Mouse (Mus musculus) c-Kit-negative CD71-positive TER-119-positive erythroid progenitor cells, embryonic 14.5 days (primary cell): ENCODE results near the gene Arhgap24.

Source experiments
- DNase-seq: peaks from one replicate; pipeline ENCODE4 v3.0.0-alpha.2; 2013; ENCODE audit warnings: low read depth, low spot score

Arhgap24 gene

DNA sequence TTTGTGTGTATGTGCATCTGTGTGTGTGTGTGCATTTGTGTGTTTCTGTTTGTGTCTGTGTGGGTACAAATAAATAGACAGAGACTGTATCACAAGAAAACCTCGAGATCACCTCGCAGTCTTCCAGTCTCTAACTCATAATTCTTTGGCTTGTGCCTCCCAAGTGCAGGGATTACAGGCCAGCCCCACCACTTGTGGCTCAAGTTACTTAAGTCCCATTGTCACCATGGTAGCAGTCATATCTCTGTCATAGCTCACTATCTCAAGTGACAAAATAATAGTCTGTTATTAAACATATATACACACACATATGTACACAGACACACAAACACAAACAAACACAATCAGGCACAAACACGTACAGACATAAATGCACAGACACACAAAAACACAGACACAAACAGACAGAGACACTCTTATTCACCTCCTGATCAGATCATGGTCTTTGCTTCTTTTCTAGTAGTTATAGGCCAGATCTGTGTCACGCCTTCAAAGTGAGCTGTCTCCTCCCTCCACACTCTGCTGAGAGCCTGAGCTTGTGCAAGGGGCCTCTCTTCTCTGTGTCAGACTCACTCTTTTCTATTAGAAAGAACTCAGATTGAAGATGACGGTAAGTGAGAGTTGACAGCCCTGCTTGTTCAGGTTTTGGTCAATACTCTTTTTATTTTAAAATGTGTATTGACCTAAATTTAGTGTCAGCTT is 261.5 kb downstream of the Arhgap24 start:
- no peak for DNase-seq

DNA sequence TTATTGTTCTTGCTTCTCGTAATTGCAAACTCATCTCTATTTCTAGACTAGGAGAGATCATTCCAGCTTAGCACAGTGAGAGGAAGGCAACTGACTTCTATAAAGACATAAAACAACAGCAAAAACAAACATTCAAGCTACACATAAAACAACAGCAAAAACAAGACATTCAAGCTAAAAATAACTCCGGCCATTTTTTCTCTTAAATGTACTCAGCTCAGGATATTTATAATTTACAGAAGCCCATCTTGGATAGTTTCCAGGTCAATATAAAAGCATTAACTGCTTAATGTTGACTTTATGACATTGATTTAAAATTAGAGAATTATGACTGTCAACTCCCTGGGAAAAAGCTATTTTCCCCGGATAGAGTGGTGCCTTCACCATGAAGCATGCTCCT is 262.2 kb downstream of the Arhgap24 start:
- DNase-seq = no peak

DNA sequence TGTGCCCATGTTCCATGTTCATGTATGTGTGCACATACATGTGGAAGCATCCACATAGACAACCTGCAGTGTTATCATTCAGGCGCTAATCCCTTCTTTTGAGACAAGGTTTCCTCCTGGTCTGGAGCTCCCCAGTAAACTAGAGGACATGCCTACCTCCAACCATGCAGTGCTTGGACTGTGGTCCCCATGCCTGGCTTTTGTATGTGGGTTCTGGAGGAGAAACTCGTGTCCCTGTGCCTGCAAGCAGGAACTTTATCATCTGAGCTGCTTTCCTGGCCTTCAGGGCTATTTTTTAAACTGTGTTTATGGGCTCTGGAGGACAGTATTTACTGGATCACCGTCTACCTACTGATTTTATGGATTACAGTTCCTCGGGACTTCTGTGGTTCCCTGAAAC is 262.9 kb downstream of the Arhgap24 start:
- DNase-seq = no peak

DNA sequence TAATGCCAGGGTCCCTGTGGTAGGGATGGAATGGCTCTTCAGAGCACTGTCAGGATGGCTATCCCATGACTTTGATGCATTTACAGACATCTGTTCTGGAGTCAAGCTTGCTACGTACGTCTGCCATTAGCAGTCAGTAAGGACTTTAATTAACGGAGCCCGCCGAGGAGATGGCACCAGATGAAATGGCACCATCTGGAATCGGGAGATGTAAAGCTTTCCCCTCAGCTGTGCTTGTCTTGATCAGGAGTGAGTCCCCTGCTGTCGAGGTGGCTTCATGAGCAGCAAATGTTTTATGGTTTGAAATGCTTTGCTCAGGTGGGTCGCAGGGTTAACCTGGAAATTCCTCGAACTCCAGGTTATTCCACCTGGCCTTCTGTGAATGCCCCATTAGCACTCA is 267.0 kb downstream of the Arhgap24 start:
- no peak for DNase-seq

DNA sequence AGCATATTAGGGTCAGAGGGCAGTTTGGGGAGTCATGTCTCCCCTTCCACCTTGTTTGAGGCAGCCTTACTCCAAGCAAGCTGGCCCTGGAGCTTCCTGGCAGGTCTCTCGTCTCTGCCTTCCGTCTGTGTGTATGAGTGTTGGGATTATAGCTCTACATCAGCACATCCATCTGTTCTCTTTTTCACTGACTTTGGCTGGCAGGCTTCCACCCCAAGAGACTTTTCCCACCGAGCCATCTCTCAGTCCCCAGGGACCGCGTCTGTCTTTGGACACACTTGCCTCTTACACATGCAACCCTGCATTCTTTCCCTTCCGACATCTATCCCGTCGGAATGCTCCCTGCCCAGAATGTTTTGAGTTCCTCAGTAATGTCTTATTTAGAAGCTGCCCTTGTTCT is 267.8 kb downstream of the Arhgap24 start:
- no peak for DNase-seq

DNA sequence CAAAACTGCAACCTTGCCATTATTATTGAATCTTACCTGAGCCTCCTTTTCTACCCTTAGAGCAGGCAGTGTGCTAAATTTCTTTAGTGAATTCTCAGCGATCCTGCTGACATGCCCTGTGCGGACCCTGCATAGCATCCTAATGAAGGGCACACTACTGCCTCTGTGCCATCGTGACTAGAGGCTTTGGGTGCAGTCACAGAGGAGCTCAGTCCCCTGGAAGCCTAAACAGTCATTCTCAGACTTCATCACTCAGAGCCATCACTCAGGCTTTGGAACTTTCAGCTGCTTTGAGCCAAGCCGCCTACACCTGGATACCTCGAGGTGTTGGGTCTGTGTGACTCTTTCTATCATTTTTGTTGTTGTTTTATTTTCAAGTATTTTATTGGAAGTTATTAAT is 269.5 kb downstream of the Arhgap24 start:
- DNase-seq = no peak

DNA sequence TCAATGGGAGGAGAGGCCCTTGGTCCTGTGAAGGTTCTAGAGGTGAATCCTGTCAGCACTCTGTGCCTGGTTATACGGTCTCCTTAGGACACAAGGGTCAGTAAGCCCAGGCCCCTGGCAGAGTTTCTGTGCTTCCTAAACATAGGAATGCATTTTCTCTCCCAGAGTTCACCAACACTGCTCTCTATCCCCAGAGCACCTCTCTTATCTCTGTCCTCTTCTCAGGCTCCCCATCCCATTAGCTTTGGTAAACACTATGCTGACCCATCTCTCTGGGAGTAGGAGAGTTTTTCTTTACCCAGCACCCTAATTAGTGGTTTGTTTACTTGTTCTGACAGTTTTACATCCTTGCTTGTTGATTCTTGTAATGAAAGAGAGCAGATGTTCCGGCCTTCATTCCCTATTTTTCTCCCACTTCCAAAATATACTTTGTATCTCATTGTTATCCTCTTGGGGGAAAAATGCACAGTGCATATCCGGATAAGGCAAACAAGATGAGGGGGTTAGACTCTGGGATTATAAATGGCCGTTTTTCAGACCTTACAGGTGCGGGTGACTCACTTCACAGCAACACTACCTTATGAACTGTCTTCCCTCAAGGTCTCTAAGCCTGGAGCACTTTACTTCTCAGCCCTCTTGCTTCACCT is 270.6 kb downstream of the Arhgap24 start:
- DNase-seq = no peak

DNA sequence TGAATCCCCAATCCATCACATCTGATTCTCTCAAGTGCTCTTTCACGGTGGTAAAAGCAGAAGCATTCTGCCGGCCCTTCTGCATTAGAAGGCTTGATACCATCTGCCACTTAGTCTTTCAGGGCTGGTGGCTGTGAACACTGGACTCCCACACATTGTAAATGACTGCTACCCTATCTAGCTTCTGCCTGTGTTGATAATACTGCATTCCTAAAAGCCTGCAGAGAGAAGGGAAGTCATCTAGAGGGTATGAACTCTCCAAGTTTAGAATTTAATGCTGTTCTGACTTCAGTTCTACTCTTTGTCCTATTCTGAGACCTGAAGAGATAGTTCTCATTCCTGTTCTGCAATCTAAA is 271.1 kb downstream of the Arhgap24 start:
- no peak for DNase-seq

DNA sequence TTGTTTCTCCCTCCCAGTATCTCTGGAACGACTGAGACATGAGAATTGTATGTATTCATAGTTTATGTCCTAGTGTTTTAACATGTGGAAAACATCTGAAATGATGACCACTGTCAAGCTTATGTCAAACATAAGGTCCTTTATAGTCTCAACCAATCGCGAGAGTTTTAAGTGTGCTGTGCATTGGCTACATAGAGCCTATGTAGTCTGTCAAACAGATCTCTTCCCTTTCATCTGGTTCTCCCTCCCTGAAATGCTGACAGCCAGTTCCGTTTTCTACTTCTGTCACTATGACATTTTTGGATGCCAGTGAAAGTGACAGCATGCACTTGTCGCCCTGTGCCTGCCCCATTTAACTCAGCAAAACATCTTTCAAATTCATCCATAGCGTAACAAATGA is 275.8 kb downstream of the Arhgap24 start:
- DNase-seq = no peak

DNA sequence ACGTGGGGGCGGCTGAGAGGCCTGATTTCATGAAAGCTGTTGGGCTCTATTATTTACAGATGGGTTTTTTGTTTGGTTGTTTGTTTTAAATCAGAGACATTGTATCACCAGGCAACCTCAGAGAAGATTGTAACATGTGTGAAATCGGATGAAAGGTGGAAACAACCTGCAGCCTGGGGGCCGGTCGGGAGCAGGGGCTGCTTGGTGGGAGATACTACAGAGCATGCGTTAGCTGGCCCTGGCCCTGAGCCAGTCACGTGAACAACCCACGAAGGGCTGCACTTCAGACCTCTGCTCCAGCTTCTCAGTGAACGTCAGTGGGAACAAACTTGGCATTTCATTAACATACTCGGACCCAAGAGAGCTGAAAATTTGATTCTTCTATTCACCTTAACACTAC is 284.5 kb downstream of the Arhgap24 start:
- no peak for DNase-seq

DNA sequence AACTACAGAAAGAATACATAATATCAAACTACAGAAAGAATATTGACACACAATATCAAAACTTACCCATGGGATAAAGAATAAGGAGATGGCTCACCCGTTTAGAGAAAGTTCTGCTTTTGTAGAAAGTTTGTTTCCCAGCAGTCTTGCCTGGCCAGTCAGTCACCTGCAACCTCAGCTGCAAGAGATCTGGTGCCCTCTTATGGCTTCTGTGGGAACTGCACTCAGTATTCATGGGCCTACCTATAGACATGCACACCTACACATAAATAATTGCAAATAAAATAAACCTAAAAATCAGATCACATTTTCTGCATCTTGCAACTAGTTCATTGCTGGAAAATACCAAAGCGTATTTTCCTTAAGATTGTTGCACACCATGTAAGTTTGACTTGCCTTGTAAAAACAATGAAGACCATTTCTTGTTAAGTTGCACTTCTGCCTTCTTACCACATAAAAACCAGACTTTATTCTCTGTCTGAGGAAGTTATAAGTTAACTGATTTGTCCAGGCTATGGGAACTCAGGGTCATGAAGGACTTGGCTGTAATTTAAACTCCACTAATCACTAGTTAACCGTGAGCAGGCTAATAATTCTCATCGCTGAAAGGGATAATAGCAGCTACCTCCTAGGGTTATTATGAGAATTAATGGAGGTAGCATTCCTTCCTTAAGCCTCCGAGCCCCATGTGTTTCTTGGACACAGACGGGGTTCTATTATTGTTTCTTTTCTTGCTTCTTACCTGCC is 285.3 kb downstream of the Arhgap24 start:
- no peak for DNase-seq

DNA sequence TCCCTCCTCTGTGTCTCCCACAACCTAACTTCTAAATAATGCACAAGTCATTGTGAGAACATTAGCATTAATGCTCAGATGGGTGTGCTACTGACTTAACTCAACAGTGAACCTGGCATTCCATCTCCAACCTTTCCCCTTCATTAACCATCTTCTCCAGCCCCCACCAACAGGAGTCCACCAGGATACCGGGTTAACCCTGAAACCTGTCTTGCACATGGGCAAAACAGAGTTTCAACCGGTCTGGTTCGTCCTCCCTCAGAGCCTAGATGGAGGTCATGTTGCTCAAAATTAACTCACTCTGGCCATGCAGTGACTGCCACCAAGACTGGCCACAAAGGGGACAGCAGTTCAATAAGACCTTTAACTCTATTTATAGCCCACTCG is 285.9 kb downstream of the Arhgap24 start:
- no peak for DNase-seq

DNA sequence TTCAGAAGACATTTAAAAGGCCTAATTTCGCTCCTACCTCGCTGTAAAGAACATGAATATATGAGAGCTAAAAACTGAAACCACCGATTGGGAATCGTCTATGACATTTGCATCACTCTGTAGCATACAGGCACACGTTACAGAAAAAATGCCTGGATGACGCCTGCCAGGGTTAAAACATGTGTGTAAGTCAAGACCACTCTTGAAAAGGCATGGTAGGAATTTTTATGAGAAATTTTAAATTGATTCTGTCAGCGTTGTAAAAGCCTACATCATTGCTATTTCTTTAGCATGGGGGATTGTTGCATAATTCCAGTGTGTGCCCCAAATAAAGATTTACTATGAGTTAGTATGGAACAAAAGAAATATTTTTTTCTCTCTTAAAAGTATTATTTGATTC is 286.6 kb downstream of the Arhgap24 start:
- no peak for DNase-seq

DNA sequence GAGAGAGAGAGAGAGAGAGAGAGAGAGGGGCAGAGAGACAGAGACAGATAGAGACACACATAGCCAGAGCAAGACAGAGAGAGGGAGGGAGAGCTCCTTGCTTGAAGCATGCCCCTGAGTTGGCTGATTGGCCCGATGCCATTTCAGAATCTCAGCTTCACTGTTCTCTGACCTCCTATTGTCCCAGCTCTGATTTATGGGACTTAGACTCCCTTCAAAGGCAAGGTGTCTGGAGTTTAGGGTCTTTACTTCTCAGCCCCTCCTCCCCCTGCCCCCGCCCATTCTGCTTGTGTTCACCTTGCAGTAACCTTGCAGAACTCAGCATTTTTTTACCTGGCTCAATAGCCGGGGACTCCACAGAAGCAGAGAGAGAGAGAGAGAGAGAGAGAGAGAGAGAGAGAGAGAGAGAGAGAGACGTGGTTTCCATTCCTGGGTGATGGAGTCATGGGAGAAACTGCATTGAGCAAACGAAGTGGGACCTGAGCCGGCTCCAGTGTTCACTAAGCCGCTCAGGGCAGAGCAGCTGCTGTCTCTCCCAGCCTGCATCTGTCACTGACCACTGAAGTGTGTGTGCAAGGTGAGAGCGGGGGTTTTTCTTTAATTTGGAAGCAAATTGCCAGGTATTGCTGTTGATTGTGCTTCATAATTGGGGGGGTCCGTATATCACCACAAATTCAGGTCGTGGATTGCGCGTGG is 287.3 kb downstream of the Arhgap24 start:
- no peak for DNase-seq

DNA sequence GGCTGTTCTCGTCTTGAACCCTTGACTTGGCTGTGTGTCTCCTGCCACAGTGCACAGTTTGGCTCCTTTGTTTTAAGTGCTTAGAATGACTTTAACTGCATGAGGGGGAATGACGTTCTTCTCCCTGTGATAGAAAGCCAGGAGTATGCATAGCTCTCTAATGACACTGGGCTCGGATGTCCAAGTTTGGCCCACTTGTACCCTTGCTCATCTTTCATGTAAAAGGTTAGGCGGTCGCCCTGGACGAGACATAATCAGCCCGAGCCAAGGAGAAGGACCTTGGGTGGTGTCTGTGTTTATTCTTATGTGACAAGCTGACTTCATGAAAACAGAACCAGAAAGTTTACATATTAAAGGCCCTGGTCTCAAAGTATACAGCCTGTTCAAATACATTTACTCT is 289.4 kb downstream of the Arhgap24 start:
- DNase-seq = no peak

DNA sequence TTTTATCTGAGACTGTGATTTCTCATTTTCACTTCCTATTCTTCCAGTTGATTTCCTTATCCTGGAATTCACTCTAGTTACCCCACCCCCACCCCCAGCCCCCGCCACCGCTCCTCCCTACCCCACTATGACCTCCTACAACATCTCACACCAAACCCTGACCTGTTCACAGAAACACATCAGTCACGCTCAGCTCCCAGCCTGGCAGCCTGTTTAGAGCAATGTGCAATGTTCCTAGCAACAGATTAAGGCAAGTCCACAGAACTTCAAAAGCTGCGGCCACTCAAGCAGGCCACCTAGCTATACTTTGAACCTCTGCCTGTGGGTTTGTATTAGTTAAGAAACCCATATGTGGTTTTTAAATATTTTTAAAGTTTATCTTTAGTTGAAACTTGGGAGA is 293.3 kb downstream of the Arhgap24 start:
- no peak for DNase-seq

DNA sequence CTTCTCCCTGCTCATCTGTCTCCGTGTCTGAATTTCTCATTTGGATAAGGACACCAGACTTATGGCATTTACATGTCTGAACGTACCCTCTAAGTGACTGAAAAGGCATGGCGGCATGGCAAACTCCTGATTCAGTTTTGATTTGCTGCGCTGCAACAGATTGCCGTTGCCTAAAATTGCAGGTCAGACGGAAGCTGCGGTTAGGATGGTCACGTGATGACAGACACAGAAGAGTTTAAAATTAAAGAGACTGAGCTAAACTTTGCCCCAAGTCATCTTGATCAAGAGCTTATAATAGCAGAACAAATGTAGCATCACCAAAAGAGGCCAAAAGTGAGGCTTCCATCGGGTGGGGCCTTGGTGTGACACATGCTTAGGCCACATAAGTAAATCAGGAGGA is 296.1 kb downstream of the Arhgap24 start:
- DNase-seq = no peak

DNA sequence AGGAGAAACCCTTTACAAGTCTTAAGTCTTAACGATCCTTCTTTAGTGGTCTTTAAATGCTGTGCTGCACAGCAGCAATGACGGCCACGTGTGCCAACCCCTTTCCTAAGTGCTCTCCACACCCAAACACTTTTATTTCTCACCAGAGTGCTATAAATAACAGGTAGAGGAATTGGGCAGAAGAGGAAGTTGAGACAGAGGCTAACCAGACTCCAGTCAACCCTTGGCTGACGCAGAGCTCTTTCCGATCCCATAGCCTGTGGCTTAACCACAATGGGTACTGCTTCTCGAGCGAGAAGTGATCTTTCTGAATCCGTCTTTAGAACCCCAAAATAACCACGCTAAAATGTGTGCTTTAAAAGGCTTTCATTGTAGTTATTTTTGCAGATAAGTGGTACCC is 296.7 kb downstream of the Arhgap24 start:
- DNase-seq = no peak

DNA sequence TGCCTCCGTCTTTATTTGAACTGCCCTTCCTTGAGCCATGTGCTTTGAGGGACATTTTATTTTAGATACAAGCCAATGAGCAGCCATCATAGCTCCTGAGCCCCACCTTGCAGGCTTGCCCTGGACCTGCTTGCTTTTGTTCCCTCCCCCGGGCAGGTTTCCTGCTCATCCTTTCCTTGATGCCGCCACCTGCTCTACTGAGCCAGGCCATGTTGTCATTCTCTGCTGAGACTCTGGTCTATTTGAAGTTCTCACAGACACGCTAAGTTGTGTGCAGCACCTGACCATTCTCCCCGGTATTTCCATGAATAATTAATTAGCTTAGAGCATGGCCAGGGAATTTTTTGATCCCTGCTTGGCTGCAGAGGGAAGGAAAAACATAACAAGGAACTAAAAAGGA is 297.1 kb downstream of the Arhgap24 start:
- DNase-seq = no peak

DNA sequence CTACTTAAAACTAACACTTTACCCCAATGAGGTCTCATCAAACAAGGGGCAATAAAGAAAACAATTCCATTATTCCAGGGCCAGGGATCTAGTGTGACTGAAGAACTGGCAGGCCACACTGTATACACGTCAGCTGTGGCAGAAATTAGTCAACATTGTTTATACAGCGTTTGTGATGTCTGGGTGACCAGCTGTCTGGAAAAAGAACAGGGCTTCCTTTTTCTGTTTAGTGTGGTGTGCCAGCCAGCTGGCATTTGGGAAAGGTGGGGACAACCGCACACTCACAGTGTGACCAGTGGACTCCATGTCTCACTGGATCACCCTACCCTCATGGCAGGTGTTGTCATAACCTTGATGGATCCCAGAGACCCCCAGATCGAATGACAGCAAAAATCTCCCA is 302.4 kb downstream of the Arhgap24 start:
- DNase-seq = no peak

DNA sequence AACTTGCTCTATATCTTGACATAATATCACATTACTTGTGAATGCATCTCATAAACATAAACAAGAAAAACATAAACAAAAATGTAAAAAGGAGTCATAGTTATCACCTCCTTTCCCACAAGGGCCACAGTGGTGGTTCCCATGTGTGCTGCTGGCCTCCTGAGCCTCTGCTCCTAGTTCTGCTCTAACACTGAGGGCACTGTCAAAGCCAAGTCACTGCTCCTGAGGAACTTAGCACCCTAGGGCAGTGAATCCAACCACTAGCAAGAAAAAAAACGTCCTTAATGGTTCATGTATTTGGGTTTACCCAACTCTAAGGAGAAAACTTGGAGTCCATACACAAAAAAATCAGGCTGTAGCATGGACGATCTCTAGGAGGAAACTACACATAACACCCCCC is 304.9 kb downstream of the Arhgap24 start:
- DNase-seq = no peak

DNA sequence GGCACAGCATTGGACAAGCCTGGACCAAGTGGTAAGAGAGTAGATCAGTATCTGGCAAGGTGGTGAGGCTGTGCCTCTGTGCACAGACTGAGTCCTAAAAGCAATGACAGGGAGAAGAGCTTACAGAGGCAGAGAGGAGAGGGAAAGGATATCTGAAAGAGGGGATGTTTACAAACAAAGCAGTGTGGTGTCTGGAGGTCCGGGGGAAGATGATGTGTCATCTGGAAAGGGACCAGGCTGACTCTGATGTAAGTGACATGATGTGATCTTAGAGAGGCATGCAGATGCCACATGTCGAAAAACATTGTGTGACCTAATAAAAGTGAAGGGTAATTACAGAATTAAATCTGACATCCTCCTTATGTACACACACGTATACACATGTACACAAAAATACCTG is 307.2 kb downstream of the Arhgap24 start:
- DNase-seq = no peak

DNA sequence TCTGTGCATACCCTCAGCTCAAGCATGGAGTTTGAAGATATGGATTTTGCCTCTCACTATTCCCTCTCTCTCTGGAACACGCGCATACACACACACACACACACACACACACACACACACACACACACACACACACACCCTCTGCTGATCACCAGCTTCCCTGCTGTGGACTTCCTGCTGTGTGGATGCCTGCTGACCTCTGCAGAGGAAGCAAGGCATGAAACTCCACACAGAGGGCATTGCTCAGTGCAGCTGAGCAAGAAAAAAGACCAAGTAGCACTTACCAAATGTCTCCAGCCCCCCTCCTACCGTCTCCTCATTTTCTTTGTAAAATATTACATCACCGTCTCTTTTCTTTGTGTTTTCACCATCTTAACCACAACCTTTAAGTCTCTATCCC is 310.1 kb downstream of the Arhgap24 start:
- DNase-seq = no peak
